Mouse (Mus musculus) frontal cortex, adult 2 months (tissue): ENCODE measurements around the gene Ttbk1. TPM values are rescaled to one million over a fixed set of nuclear protein-coding genes. Genes with fewer than 3 reads are reported as not detected.
A peak's percentile ranks its signal among the peaks of the same experiment; 100 is the strongest.

Experiments used
- DNase-seq, 2 experiments: peaks; one replicate each; pipeline ENCODE4 v3.0.0; 2022; ENCODE audit warnings: low spot score in 1 of 2; ENCODE audit errors: extremely low spot score in 1 of 2
- polyA plus RNA-seq: library from polyadenylated mRNA; depleted of rRNA; stranded (reverse); fragments of >200 nt; gene quantifications from 2 replicates; pipeline ENCODE4 v1.2.3, GENCODE M21; 2012

Ttbk1 gene
- polyA plus RNA-seq, 1 experiment, result 46.3 TPM

DNA sequence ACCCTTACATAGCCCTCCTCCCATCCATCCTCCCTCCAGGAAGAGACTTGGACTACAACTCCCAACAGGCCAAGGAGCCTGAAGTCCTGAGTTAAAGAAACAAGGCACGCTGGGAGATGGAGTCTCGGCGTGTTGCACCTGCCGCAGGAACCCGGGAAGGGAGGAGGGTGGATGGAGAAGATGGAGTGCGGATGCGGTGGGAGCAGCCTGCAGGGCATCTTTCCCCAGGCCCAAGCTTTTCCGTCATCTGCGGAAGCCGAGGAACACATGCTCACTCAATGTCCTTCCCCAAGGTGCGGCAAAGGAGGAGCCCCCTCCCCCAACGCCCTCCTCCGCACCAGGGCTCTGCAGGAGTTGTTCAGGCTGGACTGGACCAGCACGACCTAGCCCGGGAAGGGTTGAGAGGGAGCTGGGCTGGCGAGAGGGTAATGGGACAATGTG, 3.9 kb downstream of the Ttbk1 start:
- peak; percentile 40 to 73 for DNase-seq

DNA sequence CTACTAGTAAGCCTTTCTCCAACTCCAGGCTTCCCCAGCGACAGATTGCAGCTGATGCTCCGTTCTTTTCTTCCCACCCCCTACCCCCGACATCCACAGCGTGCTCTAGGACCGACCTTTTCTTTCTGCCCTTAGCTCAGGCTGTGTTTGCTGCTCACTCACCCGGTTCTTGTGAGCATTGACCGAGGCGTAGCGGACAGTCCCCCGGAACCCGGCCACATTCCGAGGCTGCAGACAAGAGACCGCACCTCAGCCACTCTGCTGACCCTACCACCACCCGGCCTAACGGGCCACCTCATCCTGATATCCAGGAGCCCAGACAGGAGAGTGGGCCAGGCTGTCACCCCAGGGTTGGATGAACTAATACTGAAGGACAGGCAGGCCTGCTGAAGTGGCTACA, 10.2 kb downstream of the Ttbk1 start:
- DNase-seq, result no peak

DNA sequence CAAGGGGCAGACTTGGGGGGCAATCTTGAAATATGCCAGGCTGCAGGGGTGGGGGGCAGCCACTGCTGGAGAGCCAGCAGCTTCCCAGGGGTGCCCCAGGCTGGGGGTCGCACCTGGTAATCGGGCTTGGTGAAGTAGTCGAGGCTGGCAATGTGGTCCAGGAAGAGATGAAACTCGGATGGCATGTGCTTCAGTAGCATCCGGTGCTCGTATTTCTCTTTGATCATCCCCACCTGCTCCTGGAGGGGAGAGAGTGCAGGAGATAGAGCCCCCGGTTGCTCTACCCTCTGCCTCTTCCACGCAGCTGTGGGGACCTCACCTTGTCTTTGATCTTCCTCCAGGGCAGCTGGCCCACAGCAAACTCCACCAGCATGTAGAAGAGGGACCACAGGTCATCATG, 10.9 kb downstream of the Ttbk1 start:
- DNase-seq, result no peak

DNA sequence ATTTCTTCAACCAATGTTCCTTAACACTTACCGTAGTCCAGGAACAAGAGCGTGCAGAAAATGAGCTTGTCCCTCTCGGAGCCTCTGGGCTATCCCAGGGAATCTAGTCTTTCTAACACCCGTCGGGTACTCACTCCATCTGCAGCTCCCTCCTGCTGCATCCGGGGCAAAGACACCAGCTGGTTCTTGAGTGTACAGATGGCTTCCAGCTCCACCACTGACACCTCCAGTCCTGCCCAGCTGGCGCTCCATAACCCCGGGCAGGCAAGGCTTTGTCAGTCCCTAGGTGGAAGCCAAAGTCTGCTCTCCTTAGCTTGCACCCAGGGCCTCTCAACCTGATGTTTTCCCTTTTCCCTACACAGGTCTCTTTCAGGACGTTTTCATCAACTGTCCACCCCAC, 19.6 kb downstream of the Ttbk1 start:
- DNase-seq, result no peak

DNA sequence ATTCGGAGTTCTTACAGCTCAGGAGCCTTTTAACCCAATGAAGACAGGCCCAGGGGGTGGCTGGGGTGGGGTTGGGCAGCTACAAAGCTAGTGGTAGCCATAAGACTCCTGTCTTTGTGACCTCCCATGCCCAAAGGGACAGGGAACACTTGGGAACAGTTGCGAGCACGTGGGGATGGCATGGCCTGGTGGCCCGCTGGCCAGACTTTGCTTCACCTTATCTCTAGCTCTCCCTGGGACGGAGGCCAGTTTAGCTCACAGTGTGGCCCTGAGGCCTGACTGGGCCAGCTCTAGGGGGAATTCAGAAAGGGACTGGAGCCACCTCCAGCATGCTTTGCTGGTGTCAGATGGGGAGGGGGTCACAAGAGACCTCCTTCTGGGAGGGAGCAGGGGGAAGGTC, 25.2 kb downstream of the Ttbk1 start:
- no peak for DNase-seq

- no peak for DNase-seq
These were observed 26.1 kb downstream of the Ttbk1 start for GRCm38 (mm10) chr17:46461347-46461746.

GRCm38 (mm10) chr17:46460673-46461072, 26.8 kb downstream of the Ttbk1 start:
- no peak for DNase-seq

DNA sequence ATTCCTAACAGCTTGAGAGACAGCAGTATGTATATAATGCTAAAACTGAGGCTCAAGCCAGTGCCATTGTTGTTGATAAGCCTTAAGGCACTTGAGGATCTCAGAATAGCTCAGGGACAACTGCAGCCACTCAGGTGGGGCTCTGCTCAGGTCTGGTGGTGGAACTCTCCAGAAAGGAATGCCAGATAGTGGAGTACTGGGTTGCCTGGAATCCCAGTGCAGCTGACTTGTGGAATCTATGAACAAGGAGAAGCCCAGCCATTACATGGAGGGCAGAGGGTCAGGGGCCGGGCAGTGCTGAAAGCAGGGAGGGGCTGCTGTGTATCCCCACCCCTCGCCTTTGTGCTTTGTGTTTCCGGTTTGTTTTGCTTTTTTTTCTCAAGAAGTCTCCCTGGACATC, 29.0 kb downstream of the Ttbk1 start:
- DNase-seq, result no peak

GRCm38 (mm10) chr17:46457791-46458190, 29.7 kb downstream of the Ttbk1 start:
- DNase-seq, result peak in 1 of 2 experiments; percentile 52

GRCm38 (mm10) chr17:46455110-46455691, 32.3 kb downstream of the Ttbk1 start:
- DNase-seq, result no peak

DNA sequence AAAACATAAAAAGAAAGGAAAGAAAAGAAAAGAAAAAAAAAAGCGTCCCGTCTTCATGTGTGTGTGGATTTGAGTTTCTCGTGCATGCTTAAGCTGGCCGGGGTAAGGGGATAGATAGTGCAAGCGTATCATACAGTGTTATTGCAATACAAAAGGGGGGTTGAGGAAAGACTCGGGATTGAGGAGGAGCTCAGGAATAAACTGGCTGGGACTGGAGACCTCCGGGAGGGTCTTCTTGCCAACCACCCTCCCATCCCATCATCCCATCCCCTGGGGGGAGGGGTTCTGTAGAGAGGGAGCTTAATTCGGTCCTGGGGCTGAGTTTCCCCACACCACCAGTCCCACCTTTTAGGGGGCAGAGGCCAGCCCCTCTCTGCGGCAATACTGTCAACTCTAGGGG, 32.9 kb downstream of the Ttbk1 start:
- DNase-seq, result no peak

DNA sequence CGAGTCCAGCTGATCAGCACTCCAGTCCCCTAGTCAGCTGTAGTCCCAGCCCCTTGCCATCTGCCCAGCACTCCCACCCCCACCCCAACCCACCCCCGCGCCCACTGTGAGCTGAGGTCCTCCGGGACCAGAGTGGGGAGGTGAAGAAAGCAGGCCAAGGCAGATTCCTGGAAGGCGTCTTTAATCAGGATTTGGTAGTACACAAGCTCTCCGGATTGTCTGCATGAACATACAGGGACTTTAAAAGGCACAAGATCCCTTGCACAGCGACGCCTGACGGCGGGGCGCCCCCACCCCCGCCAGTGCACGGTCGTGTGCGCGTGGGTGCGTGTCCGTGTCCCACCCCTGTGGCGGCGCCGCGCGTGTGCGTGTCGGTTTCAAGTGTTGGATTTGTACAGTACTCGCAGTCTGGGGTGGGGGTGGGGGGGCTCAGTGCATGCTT, 33.5 kb downstream of the Ttbk1 start:
- DNase-seq, result peak in 1 of 2 experiments; percentile 34

DNA sequence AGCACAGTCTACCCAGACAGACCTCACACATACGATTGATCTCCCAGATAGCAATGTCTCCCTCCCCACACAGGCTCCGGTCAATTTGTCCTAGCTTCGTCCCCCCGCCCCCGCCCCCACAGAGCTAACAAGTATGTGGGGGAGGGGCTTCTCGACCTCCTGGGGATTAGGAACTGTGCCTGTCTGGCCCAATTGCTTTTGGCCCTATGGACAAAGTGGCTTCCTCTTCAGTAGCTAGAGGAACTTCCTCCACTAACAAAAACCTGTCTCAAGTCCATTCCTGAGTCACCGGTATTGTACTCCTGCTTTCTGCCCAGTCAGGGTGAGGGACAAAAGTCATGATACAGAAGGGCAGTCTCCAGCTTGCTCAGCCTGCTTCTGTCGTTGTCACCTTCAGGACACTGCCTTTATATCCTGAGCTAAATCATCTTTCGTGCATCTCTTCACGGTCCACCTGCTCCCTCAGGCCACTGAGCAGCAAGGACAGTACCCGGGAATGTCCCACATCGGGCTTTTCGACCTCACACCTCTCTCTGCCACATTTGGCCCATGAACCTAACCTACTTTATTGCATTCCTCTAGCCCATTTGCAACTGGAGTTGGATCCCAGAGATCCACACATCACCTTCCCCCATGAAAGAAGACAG, 34.0 kb downstream of the Ttbk1 start:
- DNase-seq, result no peak

GRCm38 (mm10) chr17:46452683-46453082, 34.8 kb downstream of the Ttbk1 start:
- no peak for DNase-seq

- no peak for DNase-seq
These were observed 41.2 kb downstream of the Ttbk1 start for GRCm38 (mm10) chr17:46446264-46446663.

- DNase-seq, result no peak
These were observed 42.5 kb downstream of the Ttbk1 start for GRCm38 (mm10) chr17:46444839-46445579.

DNA sequence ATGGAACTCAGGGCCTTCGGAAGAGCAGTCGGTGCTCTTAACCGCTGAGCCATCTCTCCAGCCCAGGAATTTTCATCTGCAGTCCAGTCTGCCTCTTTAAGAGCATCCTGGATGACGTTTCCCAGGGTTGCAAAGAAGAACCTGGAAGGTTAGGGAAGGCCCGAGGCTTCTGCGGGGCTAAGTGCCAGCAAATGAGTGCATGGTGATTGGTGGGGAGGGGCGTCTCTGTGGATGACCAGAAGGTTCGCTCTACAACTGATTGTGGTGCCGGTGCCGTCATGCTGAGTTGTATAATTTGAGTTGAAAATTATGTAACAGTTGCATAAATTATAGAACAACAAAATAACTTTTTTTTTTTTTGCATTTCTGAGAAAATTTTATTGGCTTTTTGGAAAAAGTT, 48.3 kb downstream of the Ttbk1 start:
- no peak for DNase-seq

DNA sequence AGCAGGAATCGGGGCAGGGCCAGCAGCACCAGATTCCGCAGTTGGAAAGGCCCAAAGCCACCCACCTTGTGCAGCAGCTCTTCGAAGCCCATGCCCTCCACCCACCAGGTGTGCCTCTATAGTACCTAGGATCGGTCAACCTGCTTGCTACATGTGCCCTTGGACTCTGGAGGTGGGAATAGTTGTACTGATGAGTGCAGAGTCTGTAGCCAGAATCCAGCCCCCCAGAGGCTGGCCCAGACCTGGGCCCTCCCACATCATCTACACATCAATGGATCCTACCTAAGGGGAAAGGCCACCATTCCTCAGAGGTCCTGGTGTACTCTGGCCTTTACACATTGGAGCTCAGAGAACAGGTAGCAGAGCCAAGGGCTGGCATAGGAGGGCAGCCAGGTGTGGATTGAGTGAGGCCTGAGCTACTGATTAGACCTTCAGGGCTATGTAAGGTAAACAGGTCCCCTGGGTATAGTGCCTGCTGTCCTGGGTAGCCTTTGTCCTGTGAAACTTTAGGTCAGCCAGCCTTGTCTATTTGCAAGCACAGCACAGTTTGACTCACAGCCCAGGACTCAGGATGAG, 49.1 kb downstream of the Ttbk1 start, which contains the start of gene Slc22a7:
Slc22a7 (minus strand) TSS at position 160 of the 576 bp plus-strand sequence.
- DNase-seq, result no peak

DNA sequence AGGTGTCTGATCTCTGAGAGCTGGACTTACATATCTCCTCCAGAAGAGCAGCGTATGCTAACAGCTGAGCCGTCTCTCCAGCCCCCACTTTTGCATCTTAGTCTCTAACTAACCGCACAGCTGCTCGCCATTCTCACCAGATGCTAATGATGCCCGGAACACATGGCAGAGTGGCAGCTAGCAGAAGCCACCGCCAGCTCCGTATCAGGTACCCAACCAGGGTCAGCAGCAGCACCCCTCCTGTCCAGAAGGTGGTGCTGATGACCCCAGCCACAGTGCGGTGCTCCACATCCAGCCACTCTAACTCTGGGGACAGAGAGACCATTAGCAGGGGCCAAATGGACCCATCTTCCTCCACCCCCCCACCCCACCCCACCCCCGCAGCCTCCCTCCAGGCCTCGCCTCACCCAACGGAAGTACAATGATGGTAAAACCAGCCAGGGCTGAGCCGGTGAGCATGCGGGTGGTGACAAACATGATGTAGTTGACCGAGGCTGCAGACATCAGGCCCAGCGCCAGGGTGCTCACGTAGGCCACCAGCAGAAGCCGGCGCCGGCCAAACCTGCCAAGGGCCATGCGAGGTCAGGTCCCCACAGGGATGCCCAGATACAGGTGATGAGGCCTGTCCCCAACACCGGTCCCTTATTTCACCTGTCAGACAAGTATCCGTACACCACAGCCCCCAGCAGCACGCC, 50.7 kb downstream of the Ttbk1 start:
- peak in 1 of 2 experiments; percentile 44 for DNase-seq

- DNase-seq, result no peak
These were observed 53.8 kb downstream of the Ttbk1 start for GRCm38 (mm10) chr17:46433627-46434026.
